Mouse (Mus musculus) lung, postnatal 0 days (tissue): Measurements from ENCODE around the gene Dab2ip. TPM values are rescaled to one million over a fixed set of nuclear protein-coding genes. Genes with fewer than 3 reads are reported as not detected.

ENCODE experiments used
- ATAC-seq: fragments of 200-750 bp; cut with Nextera tagmentation; 2 replicates; pipeline ENCODE4 v1.8.0; 2017; ENCODE audit warnings: moderate library complexity
- DNase-seq: peaks from one replicate; pipeline ENCODE4 v3.0.0-alpha.2; 2016; ENCODE audit warnings: low spot score
- H3K27ac ChIP-seq: fragments of 300-500 bp; sonication (generic); 2 replicates; pipeline ENCODE4 v1.5.1; 2014; ENCODE audit warnings: antibody characterized with exemption, mild to moderate bottlenecking, low read length, mixed read lengths
- H3K27me3 ChIP-seq: fragments of 300-500 bp; sonication (generic); replicated peaks from 2 replicates; pipeline ENCODE4 v1.6.1; 2014; ENCODE audit warnings: low read length, mixed read lengths; ENCODE audit not compliant: insufficient read depth
- H3K36me3 ChIP-seq: fragments of 300-500 bp; sonication (generic); 2 replicates; pipeline ENCODE4 v1.6.1; 2014; ENCODE audit warnings: low read length, mixed read lengths; ENCODE audit not compliant: insufficient read depth
- H3K4me1 ChIP-seq: fragments of 300-500 bp; sonication (generic); 2 replicates; pipeline ENCODE4 v1.6.1; 2014; ENCODE audit warnings: antibody characterized with exemption, low read depth, low read length, mixed read lengths; ENCODE audit not compliant: insufficient read depth
- H3K4me2 ChIP-seq: fragments of 300-500 bp; sonication (generic); replicated peaks from 2 replicates; pipeline ENCODE4 v1.6.1; 2014; ENCODE audit warnings: low read depth, mild to moderate bottlenecking, low read length, moderate library complexity, mixed read lengths
- H3K4me3 ChIP-seq: fragments of 300-500 bp; sonication (generic); 2 replicates; pipeline ENCODE4 v1.5.1; 2014; ENCODE audit warnings: low read depth, low read length
- H3K9ac ChIP-seq: fragments of 300-500 bp; sonication (generic); replicated peaks from 2 replicates; pipeline ENCODE4 v1.6.1; 2014; ENCODE audit warnings: low read depth, mild to moderate bottlenecking
- H3K9me3 ChIP-seq: fragments of 300-500 bp; sonication (generic); 2 replicates; pipeline ENCODE4 v1.6.1; 2016; ENCODE audit warnings: low read length, mixed read lengths
- CTCF ChIP-seq: IDR thresholded peaks from 2 replicates; pipeline ENCODE4 v1.5.1; 2016; ENCODE audit warnings: antibody characterized with exemption, mild to moderate bottlenecking
- EP300 ChIP-seq: IDR thresholded peaks from 2 replicates; pipeline ENCODE4 v1.6.1; 2016; ENCODE audit warnings: antibody characterized with exemption, mild to moderate bottlenecking, control low read depth
- WGBS: fragments of 180-500 bp; shearing (Covaris S2); extraction: QIAGEN DNeasy Blood & Tissue Kit; methylation state at CpG from one replicate; pipeline ENCODE4 v1.1.7; 2014; 5-methylcytosine and 5-hydroxymethylcytosine counted together
- polyA plus RNA-seq: library from polyadenylated mRNA; unstranded; fragments of >200 nt; fragmentation: Nextera tagmentation; extraction: Ambion mirVana; gene quantifications from 2 replicates; pipeline ENCODE4 v1.2.1, GENCODE M21; 2015

The Dab2ip gene
- polyA plus RNA-seq = 75.8 and 83.4 TPM in 2 replicates

GRCm38 (mm10) chr2:35557911-35558825 lies at the start of gene Dab2ip:
Gene Dab2ip (plus strand): TSS chr2:35558266.
- 67% methylated on average over 29 of the region's 29 CpGs for WGBS
- ATAC-seq (no peak), DNase-seq (no peak)
- Histone ChIP-seq H3K9me3 (no peaks in the 10 kb centered on the region), H3K36me3 (no peaks in the 10 kb centered on the region), H3K27me3 (no peaks in the 10 kb centered on the region), H3K27ac (no peak within 1 kb of the TSS), H3K4me3 (no peak within 1 kb of the TSS), H3K9ac (no peak within 1 kb of the TSS), H3K4me1 (no peaks in the 10 kb centered on the region), H3K4me2 (no peak within 1 kb of the TSS)
- TF ChIP-seq EP300 (no peak), CTCF (no peak)

DNA sequence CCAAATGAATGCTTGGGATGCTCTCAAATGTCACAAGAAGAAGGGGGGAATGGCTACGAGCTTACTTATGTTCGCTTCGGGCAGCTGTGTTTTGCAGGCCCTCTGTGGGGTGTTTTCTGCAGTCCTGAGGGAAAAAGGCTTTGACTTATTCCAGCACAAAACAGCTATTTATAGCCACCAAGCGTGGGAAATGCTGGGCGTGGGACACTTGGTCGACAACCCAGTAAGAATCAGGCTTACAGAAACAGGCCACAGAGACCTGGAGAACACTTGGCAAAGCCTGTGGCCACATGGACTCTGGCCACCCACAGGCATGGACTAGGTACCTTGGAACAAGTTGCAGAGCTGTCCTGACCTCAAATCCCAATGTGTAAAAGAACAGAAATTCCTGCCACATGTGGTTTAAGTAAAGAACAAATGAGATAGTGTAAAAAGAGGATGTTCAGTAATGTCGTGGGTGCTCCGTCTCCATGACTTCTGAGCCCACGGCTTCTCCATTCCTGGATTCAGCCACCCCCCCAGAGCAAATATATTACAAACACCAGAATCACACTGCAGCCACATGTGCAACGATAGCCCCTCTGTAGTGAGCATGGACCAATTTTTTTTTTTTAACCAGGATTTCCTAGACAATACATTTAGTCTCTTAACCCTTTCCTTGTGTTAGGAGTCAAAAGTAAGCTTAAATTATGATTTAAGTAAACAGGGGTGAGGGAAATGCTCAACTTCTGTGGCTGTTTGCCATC lies 49.3 kb upstream of the Dab2ip start:
- Histone ChIP-seq H3K9me3 (no peaks in the 10 kb centered on the region), H3K27me3 (no peaks in the 10 kb centered on the region), H3K4me1 (peaks cover 12% of the 10 kb centered on the region; the same call in 1 of the 2 replicates), H3K4me3 (no peak overlapping the region), H3K4me2 (no peak overlapping the region), H3K27ac (no peak overlapping the region), H3K9ac (no peak overlapping the region), H3K36me3 (no peaks in the 10 kb centered on the region)
- DNase-seq (peak; percentile 45), ATAC-seq (peak; percentile 32)
- no peak for TF ChIP-seq EP300
- no peak for TF ChIP-seq CTCF
- WGBS = 29% methylated on average over 10 of the region's 10 CpGs

DNA sequence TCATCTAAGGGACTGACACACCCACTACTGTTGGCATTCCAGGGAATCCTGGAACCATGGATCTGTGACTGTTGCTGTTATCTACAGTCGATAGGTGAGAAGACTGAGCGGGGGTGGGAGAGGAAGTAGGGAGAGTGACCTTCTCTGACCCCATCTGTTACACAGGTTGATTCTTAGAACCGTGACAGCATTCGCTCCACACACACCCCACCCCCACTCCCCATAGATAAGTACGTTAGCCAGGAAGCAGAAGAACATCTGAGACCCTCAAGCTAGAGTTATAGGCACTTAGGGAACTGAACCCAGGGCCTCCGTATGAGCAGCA lies 48.8 kb upstream of the Dab2ip start:
- no peak overlapping the region for H3K9ac ChIP-seq
- ATAC-seq (no peak), DNase-seq (peak; percentile 29)
- no peaks in the 10 kb centered on the region for H3K9me3 ChIP-seq
- no peak overlapping the region for H3K27ac ChIP-seq
- peaks cover 12% of the 10 kb centered on the region; the same call in 1 of the 2 replicates for H3K4me1 ChIP-seq
- no peaks in the 10 kb centered on the region for H3K36me3 ChIP-seq
- H3K4me2 ChIP-seq = no peak overlapping the region
- TF ChIP-seq EP300 (no peak), CTCF (no peak)
- WGBS = 31% methylated on average over 6 of the region's 6 CpGs
- H3K4me3 ChIP-seq = no peak overlapping the region
- no peaks in the 10 kb centered on the region for H3K27me3 ChIP-seq

- no peak overlapping the region for H3K27ac ChIP-seq
- no peaks in the 10 kb centered on the region for H3K36me3 ChIP-seq
- H3K27me3 ChIP-seq = no peaks in the 10 kb centered on the region
- no peak overlapping the region for H3K4me3 ChIP-seq
- no peak overlapping the region for H3K9ac ChIP-seq
- DNase-seq (no peak), ATAC-seq (no peak)
- 53% methylated on average over 4 of the region's 4 CpGs for WGBS
- H3K4me2 ChIP-seq = no peak overlapping the region
- TF ChIP-seq CTCF (no peak), EP300 (no peak)
- H3K9me3 ChIP-seq = no peaks in the 10 kb centered on the region
- peaks cover 12% of the 10 kb centered on the region; the same call in 1 of the 2 replicates for H3K4me1 ChIP-seq
Observed at GRCm38 (mm10) chr2:35509888-35510287, 48.2 kb upstream of the Dab2ip start.

- H3K4me1 ChIP-seq = peaks cover 12% of the 10 kb centered on the region; the same call in 1 of the 2 replicates
- no peak for TF ChIP-seq EP300
- TF ChIP-seq CTCF = no peak
- H3K9ac ChIP-seq = no peak overlapping the region
- no peaks in the 10 kb centered on the region for H3K9me3 ChIP-seq
- DNase-seq (peak; percentile 13), ATAC-seq (no peak)
- H3K27me3 ChIP-seq = no peaks in the 10 kb centered on the region
- 13% methylated on average over 1 of the region's 1 CpGs for WGBS
- no peak overlapping the region for H3K4me3 ChIP-seq
- H3K36me3 ChIP-seq = no peaks in the 10 kb centered on the region
- no peak overlapping the region for H3K27ac ChIP-seq
- H3K4me2 ChIP-seq = no peak overlapping the region
Observed at GRCm38 (mm10) chr2:35510920-35511319, 47.1 kb upstream of the Dab2ip start.

DNA sequence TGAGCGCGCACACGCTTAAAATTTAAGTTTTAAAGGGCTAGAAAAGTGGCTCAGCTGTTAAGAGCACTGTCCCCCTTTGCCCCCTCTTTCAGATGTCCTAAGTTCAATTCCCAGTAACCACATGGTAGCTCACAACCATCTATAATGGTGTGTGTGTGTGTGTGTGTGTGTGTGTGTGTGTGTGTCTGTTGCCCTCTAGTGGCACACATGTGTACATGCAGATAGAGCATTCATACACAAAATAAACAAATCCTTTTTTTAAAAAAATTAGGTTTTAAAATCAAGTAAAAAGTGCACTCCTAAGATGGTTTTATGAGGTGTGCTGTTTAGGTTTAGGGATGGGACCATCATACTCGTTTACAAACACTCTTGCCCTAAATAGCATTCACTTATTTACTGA lies 45.8 kb upstream of the Dab2ip start:
- Histone ChIP-seq H3K9me3 (no peaks in the 10 kb centered on the region), H3K4me1 (peaks cover 12% of the 10 kb centered on the region; the same call in 1 of the 2 replicates), H3K27ac (no peak overlapping the region), H3K36me3 (no peaks in the 10 kb centered on the region), H3K27me3 (no peaks in the 10 kb centered on the region), H3K4me2 (no peak overlapping the region), H3K4me3 (no peak overlapping the region), H3K9ac (no peak overlapping the region)
- TF ChIP-seq CTCF = peak; percentile 65
- TF ChIP-seq EP300 = no peak
- 96% methylated on average over 4 of the region's 4 CpGs for WGBS
- DNase-seq = no peak
- no peak for ATAC-seq
